Mouse (Mus musculus): Measurements from ENCODE around the gene Lrmda.

GRCm38 (mm10) chr14:22552358-22552757 is 532.8 kb downstream of the Lrmda start:
- no peak for TF ChIP-seq POLR2A (IDR thresholded peaks at IDR 0.05; ENCODE audit: borderline replicate concordance, low read depth, low read length)
- TF ChIP-seq CTCF (IDR thresholded peaks at IDR 0.05; ENCODE audit: low read depth, low read length): no peak
